Mouse (Mus musculus): Measurements from ENCODE around the gene Ogfod1. TPM values are rescaled to one million over a fixed set of nuclear protein-coding genes. Genes with fewer than 3 reads are reported as not detected.

Ogfod1 gene
- total RNA-seq, 2 experiments from 2014 or later, result 33.4 to 33.9 TPM

Other genes with a start within 250 kb of the Ogfod1 start
- 10 to 100 TPM; 26.6 to 27.0 TPM for gene Gnao1, start 227.2 kb upstream of the Ogfod1 start, total RNA-seq (2021)
- 100 to 1,000 TPM; 124 to 131 TPM for gene Amfr, start 24.4 kb upstream of the Ogfod1 start, total RNA-seq (2021)
- 10 to 100 TPM; 21.8 to 24.1 TPM for gene Nudt21, start 167 bp upstream of the Ogfod1 start, total RNA-seq (2021)
- gene Bbs2, start 61.7 kb downstream of the Ogfod1 start, total RNA-seq (2021), result 1 to 10 TPM; 7.9 to 8.4 TPM
- gene Mt4, start 100.0 kb downstream of the Ogfod1 start, total RNA-seq (2021), result not detected
- 1 to 10 TPM; 1.9 to 4.1 TPM for gene Mt3, start 115.4 kb downstream of the Ogfod1 start, total RNA-seq (2021)
- gene Mt2, start 135.5 kb downstream of the Ogfod1 start, total RNA-seq (2021), result 100 to 1,000 TPM; 160 to 162 TPM
- 100 to 1,000 TPM; 482 to 504 TPM for gene Mt1, start 141.9 kb downstream of the Ogfod1 start, total RNA-seq (2021)
- gene Nup93, start 177.4 kb downstream of the Ogfod1 start, total RNA-seq (2021), result 10 to 100 TPM; 15.1 to 15.2 TPM